Mouse (Mus musculus): ENCODE results near the gene H2afy2. TPM values are rescaled to one million over a fixed set of nuclear protein-coding genes. Genes with fewer than 3 reads are reported as not detected.
A peak's percentile ranks its signal among the peaks of the same experiment; 100 is the strongest.

H2afy2 gene
- total and polyA plus RNA-seq, 2 experiments, result 0.21 to 0.74 TPM

GRCm38 (mm10) chr10:61717406-61718296, 66.3 kb downstream of the H2afy2 start:
- no peak for TF ChIP-seq POLR2A (IDR thresholded peaks at IDR 0.05; ENCODE audit: extremely low read depth, insufficient read depth, low read length)
- no peak for TF ChIP-seq CTCF (IDR thresholded peaks at IDR 0.05; ENCODE audit: low read depth, low read length)
- 0 out of 2 replicates have a peak, but pooled peaks cover 8% of the 10 kb centered on the region for H3K79me2 ChIP-seq (ENCODE audit: control insufficient read depth, insufficient read depth, low read length)
- H3K4me3 ChIP-seq (ENCODE audit: insufficient read depth, low read depth, low read length), result no peak overlapping the region
- H3K27ac ChIP-seq (replicated peaks; ENCODE audit: insufficient read depth, low read depth, low read length), result peak overlapping the region; percentile 35
- H3K36me3 ChIP-seq (ENCODE audit: control insufficient read depth, insufficient read depth, low read length), result no peaks in the 10 kb centered on the region
- WGBS, result 59% methylated on average over 12 of the region's 12 CpGs
- peaks cover 16% of the 10 kb centered on the region for H3K4me1 ChIP-seq (ENCODE audit: control insufficient read depth, insufficient read depth, low read length)
- peak; percentile 94 for DNase-seq (ENCODE audit: extremely low read depth, low read depth, low spot score)
- no peak overlapping the region for H3K9ac ChIP-seq (ENCODE audit: low read depth, low read length)
- no peaks in the 10 kb centered on the region for H3K27me3 ChIP-seq (ENCODE audit: control insufficient read depth, insufficient read depth, low read length)

GRCm38 (mm10) chr10:61715996-61716864, 67.7 kb downstream of the H2afy2 start:
- 36% methylated on average over 7 of the region's 7 CpGs for WGBS
- TF ChIP-seq CTCF (IDR thresholded peaks at IDR 0.05; ENCODE audit: low read depth, low read length) (no peak), POLR2A (IDR thresholded peaks at IDR 0.05; ENCODE audit: extremely low read depth, insufficient read depth, low read length) (no peak)

GRCm38 (mm10) chr10:61715462-61715837, 68.5 kb downstream of the H2afy2 start:
- 5% methylated on average over 11 of the region's 11 CpGs for WGBS
- TF ChIP-seq CTCF (IDR thresholded peaks at IDR 0.05; ENCODE audit: low read depth, low read length) (no peak), POLR2A (IDR thresholded peaks at IDR 0.05; ENCODE audit: extremely low read depth, insufficient read depth, low read length) (no peak)
- peak overlapping the region; percentile 84 for H3K9ac ChIP-seq (ENCODE audit: low read depth, low read length)
- peak overlapping the region; percentile 90 for H3K27ac ChIP-seq (replicated peaks; ENCODE audit: insufficient read depth, low read depth, low read length)
- H3K27me3 ChIP-seq (ENCODE audit: control insufficient read depth, insufficient read depth, low read length), result no peaks in the 10 kb centered on the region
- DNase-seq (ENCODE audit: extremely low read depth, low read depth, low spot score), result no peak
- peaks cover 11% of the 10 kb centered on the region for H3K4me1 ChIP-seq (ENCODE audit: control insufficient read depth, insufficient read depth, low read length)
- H3K4me3 ChIP-seq (ENCODE audit: insufficient read depth, low read depth, low read length), result peak overlapping the region; percentile 87
- H3K79me2 ChIP-seq (ENCODE audit: control insufficient read depth, insufficient read depth, low read length), result 0 out of 2 replicates have a peak, but pooled peaks cover 3% of the 10 kb centered on the region
- H3K36me3 ChIP-seq (ENCODE audit: control insufficient read depth, insufficient read depth, low read length), result no peaks in the 10 kb centered on the region

More at GRCm38 (mm10) chr10:61715996-61716864, 67.7 kb downstream of the H2afy2 start:
- Histone ChIP-seq H3K4me1 (ENCODE audit: control insufficient read depth, insufficient read depth, low read length) (peaks cover 12% of the 10 kb centered on the region), H3K4me3 (ENCODE audit: insufficient read depth, low read depth, low read length) (peak overlapping the region; percentile 87; the same call in 1 of the 2 replicates), H3K36me3 (ENCODE audit: control insufficient read depth, insufficient read depth, low read length) (no peaks in the 10 kb centered on the region), H3K27me3 (ENCODE audit: control insufficient read depth, insufficient read depth, low read length) (no peaks in the 10 kb centered on the region), H3K79me2 (ENCODE audit: control insufficient read depth, insufficient read depth, low read length) (0 out of 2 replicates have a peak, but pooled peaks cover 8% of the 10 kb centered on the region), H3K27ac (replicated peaks; ENCODE audit: insufficient read depth, low read depth, low read length) (peak overlapping the region; percentile 90), H3K9ac (ENCODE audit: low read depth, low read length) (peak overlapping the region; percentile 84)
- DNase-seq (ENCODE audit: extremely low read depth, low read depth, low spot score), result peak; percentile 89

GRCm38 (mm10) chr10:61714771-61715461, 69.0 kb downstream of the H2afy2 start, which contains the start of gene Aifm2:
Gene Aifm2, plus strand, starts transcription at chr10:61715263.
- no peak for TF ChIP-seq CTCF (IDR thresholded peaks at IDR 0.05; ENCODE audit: low read depth, low read length)
- peak; percentile 62; the same call in 1 of the 2 replicates for TF ChIP-seq POLR2A (IDR thresholded peaks at IDR 0.05; ENCODE audit: extremely low read depth, insufficient read depth, low read length)
- Histone ChIP-seq H3K36me3 (ENCODE audit: control insufficient read depth, insufficient read depth, low read length) (no peaks in the 10 kb centered on the region), H3K27me3 (ENCODE audit: control insufficient read depth, insufficient read depth, low read length) (no peaks in the 10 kb centered on the region), H3K27ac (replicated peaks; ENCODE audit: insufficient read depth, low read depth, low read length) (peak within 1 kb of the TSS; percentile 90), H3K79me2 (ENCODE audit: control insufficient read depth, insufficient read depth, low read length) (no peaks in the 10 kb centered on the region), H3K9ac (ENCODE audit: low read depth, low read length) (peak within 1 kb of the TSS; percentile 84), H3K4me3 (ENCODE audit: insufficient read depth, low read depth, low read length) (peak within 1 kb of the TSS; percentile 87), H3K4me1 (ENCODE audit: control insufficient read depth, insufficient read depth, low read length) (peaks cover 10% of the 10 kb centered on the region)
- 10% methylated on average over 36 of the region's 36 CpGs for WGBS
- peak; percentile 77 for DNase-seq (ENCODE audit: extremely low read depth, low read depth, low spot score)

- no peak for DNase-seq (ENCODE audit: extremely low read depth, low read depth, low spot score)
- 92% methylated on average over 4 of the region's 4 CpGs for WGBS
- TF ChIP-seq POLR2A (IDR thresholded peaks at IDR 0.05; ENCODE audit: extremely low read depth, insufficient read depth, low read length) (no peak), CTCF (IDR thresholded peaks at IDR 0.05; ENCODE audit: low read depth, low read length) (no peak)
- no peak overlapping the region for H3K27ac ChIP-seq (replicated peaks; ENCODE audit: insufficient read depth, low read depth, low read length)
- no peaks in the 10 kb centered on the region for H3K36me3 ChIP-seq (ENCODE audit: control insufficient read depth, insufficient read depth, low read length)
- peaks cover 10% of the 10 kb centered on the region for H3K4me1 ChIP-seq (ENCODE audit: control insufficient read depth, insufficient read depth, low read length)
- H3K79me2 ChIP-seq (ENCODE audit: control insufficient read depth, insufficient read depth, low read length), result no peaks in the 10 kb centered on the region
- H3K9ac ChIP-seq (ENCODE audit: low read depth, low read length), result no peak overlapping the region
- no peaks in the 10 kb centered on the region for H3K27me3 ChIP-seq (ENCODE audit: control insufficient read depth, insufficient read depth, low read length)
- H3K4me3 ChIP-seq (ENCODE audit: insufficient read depth, low read depth, low read length), result no peak overlapping the region
Observed at GRCm38 (mm10) chr10:61714146-61714545, 69.8 kb downstream of the H2afy2 start.

All from liver, adult 2 months (tissue).